Mouse (Mus musculus): Measurements from ENCODE around the gene Aoc2.
A peak's percentile ranks its signal among the peaks of the same experiment; 100 is the strongest.

Aoc2 gene

DNA sequence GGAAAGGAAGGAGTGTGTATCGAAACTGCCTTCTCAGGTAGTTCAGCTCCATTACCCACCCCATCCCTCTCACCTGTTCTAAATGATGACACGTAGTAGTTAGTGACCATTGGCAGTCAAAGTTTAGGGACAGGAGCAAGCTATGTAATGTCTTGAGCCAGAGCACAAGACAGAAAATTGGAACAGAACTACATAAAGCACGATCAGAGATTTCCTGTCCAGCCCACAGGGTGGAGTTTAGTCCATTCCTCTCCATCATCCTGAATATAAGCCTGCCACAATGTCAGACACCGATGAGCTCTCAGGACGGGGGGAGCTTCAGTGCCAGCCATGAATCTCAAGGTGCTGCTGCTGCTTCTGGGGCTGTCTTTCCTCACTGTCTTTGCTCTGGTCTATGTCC, at the start of gene Aoc2:
Aoc2 (plus strand) TSS at position 301 of the 400 bp plus-strand sequence.
- DNase-seq = no peak

DNA sequence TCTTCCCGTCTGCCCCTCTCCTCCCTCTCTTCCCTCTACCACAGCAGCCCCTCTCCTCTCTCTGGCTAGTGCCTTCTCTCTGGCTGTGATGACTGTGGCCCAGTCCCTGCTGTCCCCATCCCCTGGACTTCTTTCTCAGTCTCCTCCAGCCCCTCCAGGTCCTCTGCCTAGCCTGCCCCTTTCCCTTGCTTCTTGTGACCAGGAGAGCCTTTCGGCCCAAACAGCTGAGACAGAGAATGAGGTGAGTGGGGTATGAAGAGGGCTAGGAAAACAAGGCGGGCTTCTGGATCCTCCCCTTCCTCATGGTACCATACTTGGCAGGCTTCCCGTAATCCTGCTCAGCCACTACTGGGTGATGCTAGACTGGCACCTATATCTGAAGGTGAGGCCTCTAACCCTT, 49.6 kb upstream of the Aoc2 start:
- DNase-seq = no peak

DNA sequence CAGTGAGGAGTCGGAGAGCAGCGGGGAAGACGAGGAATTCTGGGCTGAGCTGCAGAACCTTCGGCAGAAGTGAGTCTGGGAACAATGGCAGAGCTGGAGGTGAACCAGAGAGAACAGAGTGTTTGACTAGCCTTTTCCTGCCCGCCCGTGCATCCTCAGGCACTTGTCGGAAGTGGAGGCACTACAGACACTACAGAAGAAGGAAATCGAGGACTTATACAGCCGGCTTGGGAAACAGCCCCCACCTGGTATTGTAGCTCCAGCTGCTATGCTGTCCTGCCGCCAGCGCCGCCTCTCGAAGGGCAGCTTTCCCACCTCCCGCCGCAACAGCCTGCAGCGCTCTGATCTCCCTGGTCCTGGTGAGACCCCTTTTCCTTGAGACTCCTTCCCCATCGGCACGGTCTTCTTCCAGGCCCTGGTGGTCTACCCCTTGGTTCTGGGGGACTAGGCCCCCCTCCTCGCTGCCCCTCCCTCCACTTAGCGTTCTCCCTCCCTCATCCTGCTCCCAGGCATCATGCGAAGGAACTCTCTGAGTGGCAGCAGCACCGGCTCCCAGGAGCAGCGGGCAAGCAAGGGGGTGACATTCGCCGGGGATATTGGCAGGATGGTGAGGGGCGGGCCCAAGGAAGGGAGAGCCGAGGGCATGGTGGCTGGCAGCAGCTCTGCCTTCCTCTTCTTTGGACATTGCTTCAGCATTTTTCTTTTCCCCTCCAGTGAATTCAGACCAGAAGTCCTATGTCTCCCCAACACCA, 48.4 kb upstream of the Aoc2 start:
- DNase-seq = no peak

DNA sequence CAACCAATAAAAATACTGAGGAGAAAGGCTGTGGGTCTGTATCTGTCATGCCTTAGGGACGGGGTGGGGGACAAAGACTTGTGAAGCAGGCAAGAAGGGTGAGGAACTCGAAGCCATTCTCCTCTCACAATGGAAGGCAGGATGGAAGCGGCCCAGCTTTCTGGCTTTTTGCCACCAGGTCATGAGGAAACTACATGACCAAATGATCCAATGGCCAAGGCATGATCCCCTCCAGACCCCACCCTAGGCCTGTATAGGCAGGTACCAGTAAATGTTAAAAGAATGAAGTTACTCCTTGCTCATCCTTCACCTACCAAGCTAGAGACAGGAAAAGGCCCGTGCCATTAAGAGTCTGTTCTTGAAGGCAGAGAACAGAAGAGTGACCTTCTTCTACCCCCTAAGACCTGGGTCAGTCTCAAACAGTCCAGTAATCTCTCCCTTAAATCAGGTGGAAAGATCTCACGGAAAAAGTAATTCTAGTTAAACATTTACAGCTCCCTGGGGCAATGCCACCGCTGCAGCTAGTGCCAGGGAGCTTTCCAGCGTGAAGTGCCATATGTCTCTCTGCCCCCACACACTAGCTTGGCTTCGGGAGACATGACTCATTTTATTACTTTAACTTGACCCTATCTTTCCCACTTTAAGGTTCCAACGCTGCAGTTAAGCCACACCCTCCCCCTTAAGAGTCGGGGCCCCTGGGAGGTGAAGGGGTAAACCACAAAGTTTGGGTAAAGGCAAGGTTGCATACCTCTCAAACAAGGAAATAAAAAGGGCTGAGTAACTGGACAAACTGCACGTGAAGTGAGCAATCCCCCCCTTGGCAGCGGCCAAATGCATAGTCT, 47.3 kb upstream of the Aoc2 start:
- DNase-seq = peak; percentile 96

DNA sequence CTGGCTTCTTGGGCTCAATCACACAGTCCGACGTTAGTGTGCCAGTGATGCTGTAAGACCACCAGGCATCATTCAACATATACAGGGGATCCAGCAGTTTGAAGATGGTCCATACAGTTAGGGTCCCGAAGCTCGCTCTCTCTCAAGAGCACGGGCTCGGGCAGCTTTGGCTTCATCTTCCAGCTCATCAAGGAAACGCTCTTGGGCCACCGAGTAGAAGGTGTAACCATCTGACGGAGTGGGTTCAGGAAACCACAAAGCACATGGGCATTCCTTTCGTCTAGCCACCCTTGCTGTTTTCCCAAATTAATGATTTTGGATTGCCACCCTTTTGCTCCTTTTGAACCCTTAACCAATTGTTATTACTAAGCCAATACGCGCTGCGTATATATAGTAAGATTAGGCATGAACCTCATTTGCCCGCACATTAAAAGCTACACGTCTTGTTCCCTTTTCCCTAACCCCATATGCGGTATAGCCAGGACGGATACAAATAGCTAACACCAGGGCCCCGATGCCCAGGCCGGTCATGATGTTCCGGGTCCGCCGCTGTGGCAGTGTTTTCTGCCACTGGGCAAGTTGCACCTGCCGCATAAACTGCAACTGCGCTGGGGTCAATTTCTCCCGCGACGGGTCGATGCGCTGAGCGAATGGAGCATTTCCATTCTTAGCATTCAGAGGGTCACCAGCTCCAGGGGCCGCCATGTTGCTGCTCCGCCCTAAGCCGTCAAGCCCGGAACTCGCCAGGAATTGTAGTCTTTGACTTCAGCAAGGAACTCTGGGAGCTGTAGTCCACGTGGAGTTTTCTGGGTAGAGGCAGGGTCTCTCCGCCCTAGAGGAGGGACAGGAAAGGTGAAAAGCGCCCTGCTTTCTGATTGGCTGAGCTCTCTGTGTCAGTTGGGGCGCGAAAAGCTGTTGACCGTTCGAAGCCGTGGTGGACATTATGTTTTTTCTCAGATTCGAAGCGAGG, 46.4 kb upstream of the Aoc2 start, which contains the start of the genes Cntd1 and Coa3:
Cntd1 (plus strand) TSS at position 790 of the 970 bp plus-strand sequence.
Coa3 (minus strand) TSS at position 892 of the 970 bp plus-strand sequence.
- peak; percentile 92 for DNase-seq

DNA sequence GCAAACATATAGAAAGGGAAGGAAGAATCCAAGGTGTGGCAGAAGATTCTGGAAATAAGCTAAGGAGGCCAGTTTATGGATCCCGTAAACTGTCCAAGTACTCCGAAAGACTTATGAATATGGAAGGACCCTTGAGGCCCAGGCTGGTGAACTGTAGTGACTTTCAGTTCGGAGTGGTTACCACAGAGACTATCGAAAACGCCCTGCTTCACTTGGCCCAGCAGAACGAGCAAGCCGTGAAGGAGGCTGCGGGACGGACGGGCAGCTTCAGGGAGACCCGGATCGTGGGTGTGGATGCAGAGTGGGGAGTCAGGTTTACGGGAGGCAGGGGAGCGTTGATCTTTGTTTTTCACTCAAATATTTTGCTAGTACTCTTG, 45.7 kb upstream of the Aoc2 start:
- no peak for DNase-seq

DNA sequence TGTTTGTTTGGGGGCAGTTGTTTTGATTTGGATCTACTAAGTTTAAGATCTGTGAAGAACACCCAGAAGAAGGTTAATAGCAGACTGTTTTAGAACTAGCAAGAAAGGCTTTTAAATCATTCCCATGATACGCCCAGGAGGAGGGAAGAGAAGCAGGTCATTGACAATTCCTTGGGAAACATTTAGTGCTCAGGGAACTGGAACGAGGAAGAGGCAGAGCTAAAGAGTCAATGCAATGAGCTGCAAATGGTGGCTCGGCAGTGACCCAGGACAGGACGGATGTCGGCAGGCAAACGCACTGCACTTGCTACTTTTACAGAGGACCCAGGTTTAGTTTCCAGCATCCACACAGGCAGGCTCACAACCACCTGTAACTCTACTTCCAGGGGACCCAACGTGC, 44.0 kb upstream of the Aoc2 start:
- peak; percentile 61 for DNase-seq

DNA sequence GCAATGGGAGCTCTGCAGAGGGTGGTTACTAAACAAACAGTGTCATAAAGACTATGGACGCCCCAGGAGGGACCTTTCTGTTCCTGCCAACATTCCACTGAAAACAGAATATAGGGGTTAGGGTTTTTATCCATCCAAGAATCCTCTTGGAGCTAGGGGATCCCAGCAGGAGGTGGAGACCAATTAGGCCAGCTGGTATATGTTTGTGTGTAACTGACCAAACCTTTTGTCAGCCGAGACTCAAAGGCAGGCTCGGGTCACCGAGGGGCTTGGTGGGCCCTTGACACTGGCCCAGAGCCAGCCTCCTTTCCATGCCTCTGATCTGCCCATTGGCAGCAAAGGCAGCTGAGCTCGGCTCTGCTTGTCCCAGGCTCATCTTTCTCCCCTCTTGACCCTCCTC, 42.0 kb upstream of the Aoc2 start:
- no peak for DNase-seq

DNA sequence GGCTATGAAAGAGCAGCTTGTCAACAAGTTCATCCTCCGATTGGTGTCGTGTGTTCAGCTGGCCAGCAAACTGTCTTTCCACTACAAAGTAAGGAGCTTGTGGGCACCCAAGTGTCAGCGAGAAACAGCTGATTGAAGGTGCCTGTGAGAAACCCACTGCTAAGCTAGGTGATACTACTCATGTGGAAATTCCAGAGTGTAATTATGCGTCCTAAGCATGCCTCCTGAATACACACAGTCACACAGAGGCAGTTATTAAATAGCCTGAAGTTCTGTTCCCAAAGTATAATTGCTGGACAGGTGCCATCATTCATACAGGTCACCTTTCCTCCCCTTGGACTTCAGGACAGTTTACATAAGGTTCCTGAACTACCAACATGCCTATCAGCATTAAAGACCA, 41.1 kb upstream of the Aoc2 start:
- DNase-seq = peak; percentile 85

DNA sequence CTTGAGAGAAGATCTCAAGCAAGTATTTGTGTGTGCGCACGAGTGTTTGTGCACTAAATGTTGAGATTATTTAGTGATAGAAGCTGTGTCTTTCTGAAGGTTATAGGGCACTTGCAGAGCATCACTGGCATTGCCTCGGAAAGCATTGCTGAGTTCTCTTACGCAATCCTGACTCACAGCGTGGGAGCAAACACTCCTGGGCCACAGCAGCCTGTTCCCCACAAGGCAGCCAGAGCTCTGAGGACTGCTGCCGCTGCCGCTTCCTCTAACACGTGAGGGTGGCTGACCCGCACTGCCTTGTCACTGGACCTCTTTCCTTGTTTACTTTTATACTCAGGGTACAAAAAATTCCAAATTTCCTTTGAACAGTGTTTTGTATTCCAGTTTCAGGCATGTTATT, 37.6 kb upstream of the Aoc2 start:
- DNase-seq = no peak

DNA sequence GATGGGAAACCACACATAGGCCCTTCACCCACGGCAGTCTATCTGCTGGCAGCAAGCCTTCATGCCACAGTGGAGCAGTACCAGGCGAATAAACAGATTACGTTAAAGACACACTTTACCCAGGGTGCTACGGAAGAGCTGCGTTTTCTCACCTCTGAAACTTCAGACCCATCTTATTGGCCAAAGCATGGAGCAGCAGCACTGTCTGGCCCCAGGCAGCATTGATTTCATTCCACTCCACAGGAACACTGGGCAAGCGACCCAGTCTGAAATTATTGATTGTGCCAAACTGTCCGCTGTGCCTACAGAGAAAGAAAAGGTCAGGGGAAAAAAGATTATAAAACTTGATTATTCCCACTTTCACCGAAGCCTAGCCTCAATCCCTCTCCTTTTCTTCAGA, 33.6 kb upstream of the Aoc2 start:
- DNase-seq = no peak

DNA sequence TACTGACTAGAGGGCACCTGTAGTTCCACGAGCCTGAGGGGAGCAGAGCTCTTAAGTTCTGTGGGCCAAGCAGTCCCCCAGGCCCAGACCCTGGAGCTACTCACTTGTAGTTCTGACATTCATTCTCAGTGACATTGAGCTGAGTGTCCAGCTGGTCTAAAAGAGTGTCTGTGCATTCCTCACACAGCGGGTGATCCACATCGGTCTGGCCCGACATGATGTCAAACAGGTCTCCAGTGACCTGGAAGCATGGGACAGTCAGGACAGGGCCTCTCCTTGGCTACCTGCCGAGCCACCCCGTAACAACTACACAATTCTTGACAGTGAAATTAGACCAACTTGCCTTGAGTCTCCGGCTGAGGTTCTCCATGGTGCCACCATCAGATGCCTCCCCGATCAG, 29.7 kb upstream of the Aoc2 start:
- DNase-seq = no peak

DNA sequence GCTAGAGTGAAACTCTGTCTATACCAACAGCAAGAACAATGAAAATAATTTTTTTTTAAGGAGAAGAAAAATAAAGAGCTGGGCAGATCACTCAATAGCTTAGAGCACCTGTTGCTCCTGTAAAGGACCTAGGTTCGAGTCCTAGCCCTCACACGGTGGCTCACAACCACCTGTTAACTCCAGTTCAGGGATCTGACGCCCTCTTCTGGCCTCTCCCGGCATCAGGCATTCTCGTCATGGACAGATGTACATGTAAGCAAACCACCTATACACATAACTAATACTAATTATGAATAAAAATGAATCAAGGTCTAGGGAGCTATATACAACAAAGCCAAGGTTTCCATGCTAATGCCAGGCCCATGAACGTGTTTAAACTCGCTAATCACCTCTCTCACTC, 24.0 kb upstream of the Aoc2 start:
- no peak for DNase-seq

DNA sequence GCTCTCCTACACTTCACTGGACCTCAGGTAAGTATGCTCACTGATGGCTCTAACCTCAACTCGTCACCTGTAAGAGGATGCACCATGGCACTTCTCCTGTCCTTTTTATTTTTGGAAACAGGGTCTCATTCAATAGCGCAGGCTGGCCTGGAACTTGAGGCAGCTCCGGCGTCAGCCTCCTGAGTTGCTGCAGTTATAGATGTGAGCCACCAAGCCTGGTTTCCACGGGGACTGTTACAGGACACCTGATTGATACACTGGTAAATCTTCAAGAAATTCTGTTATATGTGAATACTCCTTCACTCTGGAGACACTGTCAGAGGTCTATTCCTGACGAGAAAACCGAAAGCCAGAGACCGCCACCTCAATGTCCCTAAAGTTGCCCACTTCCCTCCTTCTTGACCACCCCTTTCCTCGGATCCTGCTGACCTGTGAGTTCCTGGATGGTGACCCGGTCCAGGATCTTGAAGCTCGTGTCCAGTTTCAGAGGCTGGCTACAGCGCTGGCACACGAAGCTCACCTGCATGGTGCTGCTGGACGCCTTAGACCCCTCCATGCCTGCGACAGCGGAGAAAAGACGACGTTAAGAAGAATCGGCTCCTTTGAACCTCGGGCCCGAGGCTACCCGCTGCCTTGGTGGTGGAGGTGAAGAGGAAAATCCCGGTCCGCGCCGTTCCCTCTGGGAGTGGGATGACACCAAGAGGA, 23.4 kb upstream of the Aoc2 start:
- DNase-seq = no peak

DNA sequence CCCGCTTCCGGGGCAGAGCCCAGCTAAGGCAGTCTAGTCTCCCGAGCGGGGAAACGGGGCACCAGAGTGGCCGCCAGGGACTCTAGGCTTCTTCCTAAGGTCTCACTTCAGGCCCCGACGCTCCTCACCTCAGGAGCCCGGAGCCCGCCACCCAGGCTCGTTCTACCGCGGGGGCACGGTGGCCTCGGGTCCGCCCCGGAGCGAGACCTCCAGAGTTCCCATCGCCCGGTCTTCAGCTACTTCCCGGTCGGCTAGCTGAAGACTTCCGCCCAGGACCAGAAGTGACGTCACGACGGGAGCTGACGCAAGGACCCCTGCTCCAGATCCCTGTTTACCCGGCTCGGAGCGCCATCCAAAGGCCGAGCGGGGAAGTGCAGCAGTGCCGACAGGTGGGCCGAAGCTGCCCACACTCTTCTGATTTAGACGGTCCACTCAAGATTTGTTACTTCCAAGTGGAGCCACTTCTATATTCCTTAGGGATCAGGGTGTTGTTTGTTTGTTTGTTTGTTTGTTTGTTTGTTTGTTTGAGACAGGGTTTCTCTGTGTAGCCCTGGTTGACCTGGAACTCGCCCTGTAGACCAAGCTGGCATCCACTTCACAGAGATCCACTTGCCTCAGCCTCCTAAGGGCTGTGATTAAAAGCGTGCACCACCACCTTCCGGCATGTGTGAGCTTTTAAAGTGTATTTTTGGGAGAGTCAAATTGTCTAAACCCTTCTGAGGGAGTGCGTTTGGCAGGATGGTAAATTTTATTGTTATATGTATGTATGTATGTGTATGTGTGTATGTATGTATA, 22.7 kb upstream of the Aoc2 start, which contains the start of gene Becn1:
Becn1 (minus strand) TSS at position 283 of the 795 bp plus-strand sequence.
- peak; percentile 97 for DNase-seq

DNA sequence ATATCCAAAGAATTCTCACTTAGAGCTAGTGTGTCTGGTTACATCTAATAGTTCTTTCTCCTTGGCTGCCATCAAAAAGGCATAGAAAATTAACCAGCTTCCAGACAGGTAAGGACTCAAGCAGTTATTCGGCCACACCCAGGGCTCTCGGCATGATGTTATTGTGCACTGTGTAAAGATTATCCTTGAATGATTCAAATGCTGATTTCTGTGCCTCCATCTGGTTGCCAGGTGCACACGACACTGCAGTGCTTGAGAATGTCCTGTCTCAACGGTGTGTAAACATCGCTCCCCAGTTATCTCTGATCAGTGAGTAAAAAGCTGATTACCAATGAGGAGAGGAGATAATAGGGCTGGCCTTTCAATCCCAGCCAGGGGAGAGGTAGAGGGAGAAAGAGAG, 17.1 kb upstream of the Aoc2 start:
- no peak for DNase-seq

DNA sequence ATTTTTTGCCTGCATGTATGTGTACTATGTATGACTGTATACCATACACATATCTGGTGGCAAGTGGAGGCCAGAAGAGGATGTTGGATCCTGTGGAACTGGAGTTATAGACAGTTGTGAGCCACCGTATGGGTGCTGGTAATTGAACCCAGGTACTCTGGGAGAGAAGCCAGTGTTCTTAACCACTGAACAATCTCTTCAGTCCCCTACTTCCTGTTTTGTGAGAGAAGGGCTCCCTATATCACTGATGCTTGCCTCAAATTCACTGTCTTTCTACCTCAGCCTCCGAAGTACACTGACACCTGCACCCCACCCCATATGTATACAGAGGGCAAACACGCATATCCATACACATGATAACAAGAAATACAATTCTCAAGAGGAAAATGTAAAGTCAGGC, 13.8 kb upstream of the Aoc2 start:
- no peak for DNase-seq

DNA sequence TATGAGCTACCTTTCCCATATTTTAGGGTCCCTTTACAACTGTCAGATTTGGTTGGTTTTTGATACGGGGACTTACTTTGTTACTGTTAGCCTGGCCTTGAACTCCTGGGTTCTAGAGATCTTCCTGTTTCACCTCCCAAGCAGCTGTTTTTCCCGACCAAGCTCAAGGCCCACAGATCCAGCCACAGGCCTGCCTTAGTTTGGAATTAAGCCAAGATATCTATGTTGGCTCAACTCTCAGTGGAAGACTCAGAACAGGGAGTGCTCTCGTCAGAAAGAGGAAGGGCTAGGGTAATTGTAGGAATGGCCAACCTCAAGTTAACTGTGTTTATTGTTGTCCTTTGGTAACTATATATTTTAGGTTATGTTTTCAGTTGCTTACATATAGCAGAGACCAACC, 12.7 kb upstream of the Aoc2 start:
- no peak for DNase-seq

DNA sequence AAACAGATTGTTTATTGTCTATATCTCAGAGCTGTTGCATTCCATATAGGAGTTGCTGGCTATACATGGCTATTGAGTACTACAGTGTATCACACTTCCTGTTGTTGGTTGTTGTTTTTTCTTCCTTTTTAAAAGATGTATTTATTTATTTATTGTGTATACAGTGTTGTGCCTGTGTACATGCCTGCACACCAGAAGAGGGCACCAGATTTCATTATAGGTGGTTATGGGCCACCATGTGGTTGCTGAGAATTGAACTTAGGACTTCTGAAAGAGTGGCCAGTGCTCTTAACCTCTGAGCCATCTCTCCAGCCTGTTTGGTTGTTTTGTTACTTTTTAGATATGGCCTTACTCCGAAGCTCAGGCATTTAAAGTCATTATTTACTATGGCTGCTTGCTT, 10.3 kb upstream of the Aoc2 start:
- no peak for DNase-seq

DNA sequence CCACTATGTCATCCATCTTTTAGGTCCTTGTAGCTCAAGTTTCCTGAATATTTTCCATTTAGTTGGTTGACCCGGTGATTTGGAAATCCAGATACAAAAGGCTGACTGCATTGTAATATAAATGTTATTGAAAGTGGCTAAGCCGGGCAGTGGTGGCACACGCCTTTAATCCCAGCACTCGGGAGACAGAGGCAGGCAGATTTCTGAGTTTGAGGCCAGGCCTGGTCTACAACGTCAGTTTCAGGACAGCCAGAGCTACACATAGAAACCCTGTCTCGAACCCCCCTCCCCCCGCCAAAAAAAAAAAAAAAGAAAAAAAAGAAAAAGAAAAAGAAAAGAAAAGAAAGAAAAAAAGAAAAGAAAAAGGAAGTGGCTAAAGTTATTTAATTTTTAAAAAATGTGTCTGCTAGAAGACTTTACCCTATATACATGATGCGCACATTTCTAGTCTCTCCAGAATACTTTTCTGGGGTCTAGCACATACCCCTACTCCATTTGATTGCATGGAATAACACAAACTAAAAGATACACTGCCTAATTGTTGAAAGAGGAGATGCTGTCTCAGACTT, 9.7 kb upstream of the Aoc2 start:
- no peak for DNase-seq
